Mouse (Mus musculus): ENCODE measurements at regions not wholly inside any gene's neighbourhood (a gene's known extent, or its start where the extent isn't known, plus 50 kb on each side); places are given as distances from the start of the nearest gene placed in this dataset.

GRCm38 (mm10) chr10:71485063-71485762 is 137.7 kb downstream of the Ipmk start:
- no peak for DNase-seq (ENCODE audit: low spot score)

GRCm38 (mm10) chr10:71489791-71490190 is 142.2 kb downstream of the Ipmk start:
- DNase-seq (ENCODE audit: low spot score): no peak

- DNase-seq (ENCODE audit: low spot score): no peak
These were observed 154.5 kb downstream of the Ipmk start for GRCm38 (mm10) chr10:71502096-71502495.

GRCm38 (mm10) chr10:71504219-71504618 is 156.7 kb downstream of the Ipmk start:
- no peak for DNase-seq (ENCODE audit: low spot score)

- DNase-seq (ENCODE audit: low spot score): no peak
These were observed 177.7 kb downstream of the Ipmk start for GRCm38 (mm10) chr10:71525290-71525689.

GRCm38 (mm10) chr10:71533759-71534158 is 186.2 kb downstream of the Ipmk start:
- no peak for DNase-seq (ENCODE audit: low spot score)

- DNase-seq (ENCODE audit: low spot score): no peak
These were observed 197.9 kb downstream of the Ipmk start for GRCm38 (mm10) chr10:71545489-71545888.

GRCm38 (mm10) chr10:71546507-71546906 is 198.9 kb downstream of the Ipmk start:
- DNase-seq (ENCODE audit: low spot score): no peak

- DNase-seq (ENCODE audit: low spot score): no peak
These were observed 236.2 kb downstream of the Ipmk start for GRCm38 (mm10) chr10:71583716-71584115.

- DNase-seq (ENCODE audit: low spot score): no peak
These were observed 251.0 kb downstream of the Ipmk start for GRCm38 (mm10) chr10:71598515-71598914.

- DNase-seq (ENCODE audit: low spot score): no peak
These were observed 266.2 kb downstream of the Ipmk start for GRCm38 (mm10) chr10:71613736-71614135.

GRCm38 (mm10) chr10:71617156-71617555 is 269.6 kb downstream of the Ipmk start:
- no peak for DNase-seq (ENCODE audit: low spot score)

GRCm38 (mm10) chr10:71646071-71646470 is 298.5 kb downstream of the Ipmk start:
- no peak for DNase-seq (ENCODE audit: low spot score)

- no peak for DNase-seq (ENCODE audit: low spot score)
These were observed 310.0 kb downstream of the Ipmk start for GRCm38 (mm10) chr10:71657525-71657924.

GRCm38 (mm10) chr10:71663545-71663944 is 316.0 kb downstream of the Ipmk start:
- no peak for DNase-seq (ENCODE audit: low spot score)

GRCm38 (mm10) chr10:71667160-71667571 is 319.6 kb downstream of the Ipmk start:
- no peak for DNase-seq (ENCODE audit: low spot score)

GRCm38 (mm10) chr10:71679240-71679639 is 331.7 kb downstream of the Ipmk start:
- no peak for DNase-seq (ENCODE audit: low spot score)

GRCm38 (mm10) chr10:71713456-71713855 is 365.9 kb downstream of the Ipmk start:
- no peak for DNase-seq (ENCODE audit: low spot score)

GRCm38 (mm10) chr10:71727746-71728145 is 380.2 kb downstream of the Ipmk start:
- no peak for DNase-seq (ENCODE audit: low spot score)

- no peak for DNase-seq (ENCODE audit: low spot score)
These were observed 386.3 kb downstream of the Ipmk start for GRCm38 (mm10) chr10:71733821-71734220.

- no peak for DNase-seq (ENCODE audit: low spot score)
These were observed 386.9 kb downstream of the Ipmk start for GRCm38 (mm10) chr10:71734481-71734880.

- no peak for DNase-seq (ENCODE audit: low spot score)
These were observed 390.7 kb downstream of the Ipmk start for GRCm38 (mm10) chr10:71738280-71738679.

- no peak for DNase-seq (ENCODE audit: low spot score)
These were observed 401.3 kb downstream of the Ipmk start for GRCm38 (mm10) chr10:71748557-71749493.

Measured in ovary, postnatal 36 days (tissue).